Mouse (Mus musculus): ENCODE measurements around the gene Nectin1. TPM values are rescaled to one million over a fixed set of nuclear protein-coding genes. Genes with fewer than 3 reads are reported as not detected.

Gene Nectin1
- polyA plus RNA-seq, 1 experiment: not detected

GRCm38 (mm10) chr9:43736046-43736730, 7.6 kb upstream of the Nectin1 start:
- TF ChIP-seq POLR2A (IDR thresholded peaks at IDR 0.05; ENCODE audit: insufficient read depth, low read depth, low read length): no peak
- no peak for TF ChIP-seq CTCF (IDR thresholded peaks at IDR 0.05; ENCODE audit: insufficient read depth, low read depth, low read length)
- 96% methylated on average over 9 of the region's 9 CpGs for WGBS
- Histone ChIP-seq H3K27ac (ENCODE audit: insufficient read depth, low read depth, low read length) (no peak overlapping the region), H3K4me3 (ENCODE audit: insufficient read depth, low read depth, low read length) (no peak overlapping the region), H3K4me1 (ENCODE audit: control insufficient read depth, insufficient read depth, low read length) (peaks cover 16% of the 10 kb centered on the region)

- peaks cover 16% of the 10 kb centered on the region for H3K4me1 ChIP-seq (ENCODE audit: control insufficient read depth, insufficient read depth, low read length)
- H3K27ac ChIP-seq (ENCODE audit: insufficient read depth, low read depth, low read length): no peak overlapping the region
- H3K4me3 ChIP-seq (ENCODE audit: insufficient read depth, low read depth, low read length): no peak overlapping the region
- WGBS: 54% methylated on average over 3 of the region's 3 CpGs
- no peak for TF ChIP-seq POLR2A (IDR thresholded peaks at IDR 0.05; ENCODE audit: insufficient read depth, low read depth, low read length)
- TF ChIP-seq CTCF (IDR thresholded peaks at IDR 0.05; ENCODE audit: insufficient read depth, low read depth, low read length): no peak
Measured at GRCm38 (mm10) chr9:43737331-43737730, 6.5 kb upstream of the Nectin1 start.

- Histone ChIP-seq H3K4me1 (ENCODE audit: control insufficient read depth, insufficient read depth, low read length) (peaks cover 17% of the 10 kb centered on the region), H3K4me3 (ENCODE audit: insufficient read depth, low read depth, low read length) (no peak overlapping the region), H3K27ac (ENCODE audit: insufficient read depth, low read depth, low read length) (no peak overlapping the region)
- TF ChIP-seq CTCF (IDR thresholded peaks at IDR 0.05; ENCODE audit: insufficient read depth, low read depth, low read length): no peak
- TF ChIP-seq POLR2A (IDR thresholded peaks at IDR 0.05; ENCODE audit: insufficient read depth, low read depth, low read length): no peak
- WGBS: 8% methylated on average over 12 of the region's 12 CpGs
Measured at GRCm38 (mm10) chr9:43737871-43738292, 5.9 kb upstream of the Nectin1 start.

GRCm38 (mm10) chr9:43738480-43739084, 5.2 kb upstream of the Nectin1 start:
- WGBS: 63% methylated on average over 6 of the region's 6 CpGs
- Histone ChIP-seq H3K4me3 (ENCODE audit: insufficient read depth, low read depth, low read length) (no peak overlapping the region), H3K4me1 (ENCODE audit: control insufficient read depth, insufficient read depth, low read length) (peaks cover 22% of the 10 kb centered on the region), H3K27ac (ENCODE audit: insufficient read depth, low read depth, low read length) (no peak overlapping the region)
- TF ChIP-seq POLR2A (IDR thresholded peaks at IDR 0.05; ENCODE audit: insufficient read depth, low read depth, low read length) (no peak), CTCF (IDR thresholded peaks at IDR 0.05; ENCODE audit: insufficient read depth, low read depth, low read length) (no peak)

GRCm38 (mm10) chr9:43741277-43741676, 2.5 kb upstream of the Nectin1 start:
- Histone ChIP-seq H3K4me3 (ENCODE audit: insufficient read depth, low read depth, low read length) (no peak overlapping the region), H3K4me1 (ENCODE audit: control insufficient read depth, insufficient read depth, low read length) (peaks cover 30% of the 10 kb centered on the region), H3K27ac (ENCODE audit: insufficient read depth, low read depth, low read length) (no peak overlapping the region)
- no peak for TF ChIP-seq CTCF (IDR thresholded peaks at IDR 0.05; ENCODE audit: insufficient read depth, low read depth, low read length)
- no peak for TF ChIP-seq POLR2A (IDR thresholded peaks at IDR 0.05; ENCODE audit: insufficient read depth, low read depth, low read length)
- 90% methylated on average over 2 of the region's 2 CpGs for WGBS

- Histone ChIP-seq H3K27ac (ENCODE audit: insufficient read depth, low read depth, low read length) (no peak overlapping the region), H3K4me1 (ENCODE audit: control insufficient read depth, insufficient read depth, low read length) (peaks cover 33% of the 10 kb centered on the region), H3K4me3 (ENCODE audit: insufficient read depth, low read depth, low read length) (no peak overlapping the region)
- TF ChIP-seq CTCF (IDR thresholded peaks at IDR 0.05; ENCODE audit: insufficient read depth, low read depth, low read length) (no peak), POLR2A (IDR thresholded peaks at IDR 0.05; ENCODE audit: insufficient read depth, low read depth, low read length) (no peak)
- WGBS: 90% methylated on average over 4 of the region's 4 CpGs
Measured at GRCm38 (mm10) chr9:43742066-43742465, 1.7 kb upstream of the Nectin1 start.

GRCm38 (mm10) chr9:43742902-43743646, 710 bp upstream of the Nectin1 start:
- TF ChIP-seq POLR2A (IDR thresholded peaks at IDR 0.05; ENCODE audit: insufficient read depth, low read depth, low read length) (no peak), CTCF (IDR thresholded peaks at IDR 0.05; ENCODE audit: insufficient read depth, low read depth, low read length) (no peak)
- Histone ChIP-seq H3K4me1 (ENCODE audit: control insufficient read depth, insufficient read depth, low read length) (peaks cover 32% of the 10 kb centered on the region), H3K27ac (ENCODE audit: insufficient read depth, low read depth, low read length) (no peak overlapping the region), H3K4me3 (ENCODE audit: insufficient read depth, low read depth, low read length) (peak overlapping the region; percentile 97)
- WGBS: 11% methylated on average over 27 of the region's 27 CpGs

- TF ChIP-seq CTCF (IDR thresholded peaks at IDR 0.05; ENCODE audit: insufficient read depth, low read depth, low read length): no peak
- no peak for TF ChIP-seq POLR2A (IDR thresholded peaks at IDR 0.05; ENCODE audit: insufficient read depth, low read depth, low read length)
- Histone ChIP-seq H3K27ac (ENCODE audit: insufficient read depth, low read depth, low read length) (peak overlapping the region; percentile 78), H3K4me3 (ENCODE audit: insufficient read depth, low read depth, low read length) (peak overlapping the region; percentile 97), H3K4me1 (ENCODE audit: control insufficient read depth, insufficient read depth, low read length) (peaks cover 31% of the 10 kb centered on the region)
- under 1% methylated on average over 65 of the region's 77 CpGs for WGBS
Measured at GRCm38 (mm10) chr9:43744138-43744981, 576 bp downstream of the Nectin1 start.

All from olfactory bulb, adult 2 months (tissue).